Mouse (Mus musculus) liver, embryonic 14.5 days (tissue): ENCODE measurements around the gene Coq5. TPM values are rescaled to one million over a fixed set of nuclear protein-coding genes. Genes with fewer than 3 reads are reported as not detected.

Experiments used
- ATAC-seq: fragments of 200-750 bp; cut with Nextera tagmentation; 2 replicates; pipeline ENCODE4 v1.8.0; 2017; ENCODE audit warnings: moderate number of reproducible peaks, mild to moderate bottlenecking, moderate library complexity; ENCODE audit not compliant: insufficient read depth
- DNase-seq, 3 experiments: peaks; one replicate each; pipeline ENCODE4 v3.0.0-alpha.2; 2012 to 2013; ENCODE audit warnings: low read depth in 3 of 3, low spot score in 3 of 3
- H3K27ac ChIP-seq: fragments of 300-500 bp; sonication (generic); 2 replicates; pipeline ENCODE4 v1.5.1; 2014; ENCODE audit warnings: moderate library complexity, mild to moderate bottlenecking, control low read depth, inconsistent platforms
- H3K27me3 ChIP-seq: fragments of 300-500 bp; sonication (generic); 2 replicates; pipeline ENCODE4 v1.6.1; 2014; ENCODE audit warnings: mild to moderate bottlenecking, low read length, moderate library complexity; ENCODE audit not compliant: control insufficient read depth, insufficient read depth
- H3K36me3 ChIP-seq: fragments of 300-500 bp; sonication (generic); replicated peaks from 2 replicates; pipeline ENCODE4 v1.6.1; 2014; ENCODE audit warnings: low read depth; ENCODE audit not compliant: control insufficient read depth, insufficient read depth
- H3K4me1 ChIP-seq, 2 experiments: fragments of 200-500 bp in 1 of 2; fragments of 300-500 bp in 1 of 2; sonication (generic) in 1 of 2; replicated peaks; 2 replicates each; pipeline ENCODE4 v1.6.1; 2012 to 2014; ENCODE audit warnings: antibody characterized with exemption in 1 of 2, inconsistent platforms in 1 of 2, low read length in 1 of 2; ENCODE audit not compliant: control insufficient read depth in 2 of 2, insufficient read depth in 2 of 2
- H3K4me2 ChIP-seq: fragments of 300-500 bp; sonication (generic); 2 replicates; pipeline ENCODE4 v1.6.1; 2014; ENCODE audit warnings: low read depth, mild to moderate bottlenecking, control low read depth, moderate library complexity
- H3K4me3 ChIP-seq, 2 experiments: fragments of 200-500 bp in 1 of 2; fragments of 300-500 bp in 1 of 2; sonication (generic) in 1 of 2; 2 replicates each; pipeline ENCODE4 v1.5.1; 2012 to 2014; ENCODE audit warnings: low read depth in 2 of 2, low read length in 2 of 2, mild to moderate bottlenecking in 2 of 2, control low read depth in 1 of 2, inconsistent platforms in 1 of 2, moderate library complexity in 1 of 2; ENCODE audit not compliant: insufficient read depth in 1 of 2
- H3K9ac ChIP-seq: fragments of 300-500 bp; sonication (generic); replicated peaks from 2 replicates; pipeline ENCODE4 v1.6.1; 2014; ENCODE audit warnings: mild to moderate bottlenecking, control low read depth, moderate library complexity
- H3K9me3 ChIP-seq: fragments of 300-500 bp; sonication (generic); 2 replicates; pipeline ENCODE4 v1.6.1; 2016; ENCODE audit warnings: low read length, mixed read lengths; ENCODE audit not compliant: control insufficient read depth
- CTCF ChIP-seq: IDR thresholded peaks from 2 replicates; pipeline ENCODE4 v1.5.1; 2016; ENCODE audit warnings: antibody characterized with exemption, low read depth, control low read depth
- EP300 ChIP-seq: IDR thresholded peaks from 2 replicates; pipeline ENCODE4 v1.6.1; 2016; ENCODE audit warnings: antibody characterized with exemption, low read depth
- WGBS: fragments of 180-500 bp; shearing (Covaris S2); extraction: QIAGEN DNeasy Blood & Tissue Kit; methylation state at CpG from one replicate; pipeline ENCODE4 v1.1.7; 2014; ENCODE audit not compliant: insufficient replicate concordance; 5-methylcytosine and 5-hydroxymethylcytosine counted together
- polyA plus RNA-seq, 2 experiments: library from polyadenylated mRNA; depleted of rRNA in 1 of 2; stranded (reverse) in 1 of 2; unstranded in 1 of 2; fragments of >200 nt; fragmentation: Nextera tagmentation in 1 of 2; extraction: Ambion mirVana in 1 of 2; gene quantifications; 2 replicates each; pipeline versions ENCODE4 v1.2.1 to v1.2.3; 2012 to 2014

Gene Coq5
- polyA plus RNA-seq, 2 experiments: 10.3 to 28.4 TPM

- Histone ChIP-seq H3K27me3 (no peaks in the 10 kb centered on the region), H3K36me3 (peaks cover 29% of the 10 kb centered on the region), H3K4me3 (peak within 1 kb of the TSS; percentile 90 to 93), H3K27ac (peak within 1 kb of the TSS; percentile 92), H3K4me2 (peak within 1 kb of the TSS; percentile 93), H3K4me1 (peaks cover 21 to 25% of the 10 kb centered on the region in 2 experiments), H3K9ac (peak within 1 kb of the TSS; percentile 97), H3K9me3 (no peaks in the 10 kb centered on the region)
- ATAC-seq (peak; percentile 90), DNase-seq (peak; percentile 88 to 89 (median 88))
- under 1% methylated on average over 87 of the region's 97 CpGs for WGBS
- no peak for TF ChIP-seq CTCF
- no peak for TF ChIP-seq EP300
These were observed 47.6 kb downstream of the Coq5 start, which contains the start of gene Srsf9 for GRCm38 (mm10) chr5:115326875-115327609. Gene Srsf9 (plus strand): TSS chr5:115327177.

- Histone ChIP-seq H3K9me3 (no peaks in the 10 kb centered on the region), H3K9ac (peak overlapping the region; percentile 97), H3K4me1 (peaks cover 23 to 29% of the 10 kb centered on the region in 2 experiments), H3K4me2 (peak overlapping the region; percentile 93), H3K27me3 (no peaks in the 10 kb centered on the region), H3K27ac (peak overlapping the region; percentile 77), H3K36me3 (peaks cover 37% of the 10 kb centered on the region), H3K4me3 (peak overlapping the region; percentile 90 to 93)
- ATAC-seq: no peak
- WGBS: under 1% methylated on average over 55 of the region's 55 CpGs
- no peak for TF ChIP-seq EP300
- TF ChIP-seq CTCF: no peak
- no peak for DNase-seq
These were observed 48.4 kb downstream of the Coq5 start for GRCm38 (mm10) chr5:115327610-115328548.

DNA sequence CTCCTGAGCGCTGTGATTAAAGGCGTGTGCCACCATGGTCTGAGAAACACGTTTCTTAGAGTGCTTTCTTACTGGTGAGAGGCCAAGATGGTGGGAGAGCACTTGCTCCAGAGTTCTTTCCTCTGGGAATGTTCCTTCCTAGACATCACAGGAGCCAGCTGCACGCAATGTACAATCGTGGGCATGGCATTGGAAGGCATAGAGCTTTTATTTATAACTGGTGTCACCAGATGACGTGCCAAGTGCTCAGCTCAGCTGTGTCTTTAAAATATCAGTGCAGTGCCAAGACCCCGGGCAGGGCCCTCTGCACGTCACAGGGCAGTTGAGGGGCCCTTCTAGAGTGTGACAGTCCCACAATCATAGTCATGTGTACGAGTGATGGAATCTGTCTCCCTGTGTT is 51.5 kb downstream of the Coq5 start:
- H3K4me2 ChIP-seq: no peak overlapping the region
- 72% methylated on average over 9 of the region's 9 CpGs for WGBS
- DNase-seq: no peak
- H3K27me3 ChIP-seq: no peaks in the 10 kb centered on the region
- H3K4me3 ChIP-seq: no peak overlapping the region
- peaks cover 64% of the 10 kb centered on the region for H3K36me3 ChIP-seq
- no peaks in the 10 kb centered on the region for H3K9me3 ChIP-seq
- peaks cover 30 to 45% of the 10 kb centered on the region in 2 experiments for H3K4me1 ChIP-seq
- no peak overlapping the region for H3K9ac ChIP-seq
- no peak overlapping the region for H3K27ac ChIP-seq
- no peak for ATAC-seq
- TF ChIP-seq EP300 (no peak), CTCF (no peak)

GRCm38 (mm10) chr5:115333626-115334025 is 54.2 kb downstream of the Coq5 start:
- peak overlapping the region; percentile 46 for H3K9ac ChIP-seq
- H3K9me3 ChIP-seq: no peaks in the 10 kb centered on the region
- TF ChIP-seq EP300 (peak; percentile 83), CTCF (no peak)
- ATAC-seq (peak; percentile 94), DNase-seq (peak; percentile 67 to 73 (median 70))
- peaks cover 73% of the 10 kb centered on the region for H3K36me3 ChIP-seq
- peaks cover 27 to 45% of the 10 kb centered on the region in 2 experiments for H3K4me1 ChIP-seq
- H3K27me3 ChIP-seq: no peaks in the 10 kb centered on the region
- H3K4me3 ChIP-seq: peak overlapping the region in 1 of 2 experiments; percentile 13; a peak in 1 of 4 replicates
- peak overlapping the region; percentile 61 for H3K4me2 ChIP-seq
- WGBS: 13% methylated on average over 3 of the region's 3 CpGs
- H3K27ac ChIP-seq: peak overlapping the region; percentile 83
